ENCODE assay signal across 30 mouse cellular contexts in the genomic region with DNA sequence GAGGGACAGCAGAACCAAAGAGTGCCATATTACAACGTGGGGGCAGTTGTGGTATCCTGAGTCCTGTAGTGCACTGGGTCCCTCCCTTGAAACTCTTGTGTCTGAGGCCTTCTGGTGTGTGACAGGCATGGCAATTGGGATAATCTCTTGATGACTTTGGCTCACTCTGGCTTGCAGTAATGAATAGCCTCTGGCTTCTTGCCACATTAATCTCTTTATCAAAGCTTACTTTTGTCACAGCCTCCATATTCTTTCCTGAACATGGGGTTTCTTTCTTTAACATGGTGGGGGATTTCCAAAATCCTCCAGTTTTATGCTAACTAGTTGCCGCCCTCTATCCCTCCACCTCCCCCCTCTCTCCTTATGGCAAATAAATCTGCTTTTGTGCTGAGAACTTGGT. TPM values are rescaled to one million over a fixed set of nuclear protein-coding genes. Genes with fewer than 3 reads are reported as not detected.
A peak's percentile ranks its signal among the peaks of the same experiment; 100 is the strongest.
DNase-seq lines count a peak whose midpoint lies in the region; ATAC-seq and TF ChIP-seq lines count a peak whose summit lies in the region.
"Had no signal": no experiment of that assay in that cellular context is flagged by ENCODE, and none has a peak within 500 bp of the region (broad histone marks: within the 10 kb centered on the region; RNA-seq: fewer than 3 reads in every experiment).

No protein-coding gene starts in this region.

- DNase-seq in forebrain, embryonic 10.5 days (ENCODE audit: extremely low spot score, low spot score): no peak
- peak; percentile 80 for DNase-seq in brain, embryonic 14.5 days (ENCODE audit: low read depth)
- DNase-seq in midbrain, embryonic 14.5 days: peak; percentile 79
- no peak for DNase-seq in thymus, postnatal 0 days (ENCODE audit: low spot score)
- DNase-seq in right cerebral cortex, postnatal 25 days: no peak
- DNase-seq: adrenal gland, postnatal 36 days; cerebellum, adult 11 months; gastrocnemius, adult 2 months; heart, postnatal 4 days; kidney, postnatal 25 days; layer of hippocampus, postnatal 36 days; lung, adult 18-20 months; lung, postnatal 10 days; thymus, postnatal 25 days had no signal

- no peaks in the 10 kb centered on the region for H3K9me3 ChIP-seq in forebrain, embryonic 16.5 days (ENCODE audit: control insufficient read depth, low read length)
- H3K9me3 ChIP-seq in forebrain, embryonic 10.5 days: no peaks in the 10 kb centered on the region
- H3K9me3 ChIP-seq in hindbrain, embryonic 16.5 days (ENCODE audit: control insufficient read depth, low read length): no peaks in the 10 kb centered on the region
- H3K9me3 ChIP-seq in midbrain, embryonic 14.5 days (ENCODE audit: control insufficient read depth, low read length): no peaks in the 10 kb centered on the region
- H3K9me3 ChIP-seq in neural tube, embryonic 15.5 days (replicated peaks): no peaks in the 10 kb centered on the region
- H3K9me3 ChIP-seq: embryonic facial prominence, embryonic 12.5 days; heart, embryonic 15.5 days; intestine, embryonic 15.5 days; limb, embryonic 12.5 days had no signal

- H3K4me2 ChIP-seq in forebrain, embryonic 16.5 days (ENCODE audit: low read length): no peak overlapping the region
- H3K4me2 ChIP-seq in hindbrain, embryonic 16.5 days (ENCODE audit: low read length): no peak overlapping the region
- no peak overlapping the region for H3K4me2 ChIP-seq in midbrain, embryonic 14.5 days (ENCODE audit: low read length)
- no peak overlapping the region for H3K4me2 ChIP-seq in neural tube, embryonic 15.5 days
- H3K4me2 ChIP-seq: embryonic facial prominence, embryonic 12.5 days; heart, embryonic 15.5 days; intestine, embryonic 15.5 days; limb, embryonic 12.5 days; liver, embryonic 11.5 days had no signal

- no peaks in the 10 kb centered on the region for H3K36me3 ChIP-seq in forebrain, embryonic 16.5 days (ENCODE audit: control insufficient read depth, insufficient read depth)
- no peaks in the 10 kb centered on the region for H3K36me3 ChIP-seq in forebrain, embryonic 10.5 days (replicated peaks)
- H3K36me3 ChIP-seq in hindbrain, embryonic 16.5 days (ENCODE audit: control insufficient read depth, insufficient read depth, low read length): no peaks in the 10 kb centered on the region
- H3K36me3 ChIP-seq in midbrain, embryonic 14.5 days (ENCODE audit: control insufficient read depth, insufficient read depth, low read length): no peaks in the 10 kb centered on the region
- H3K36me3 ChIP-seq in neural tube, embryonic 15.5 days: no peaks in the 10 kb centered on the region
- H3K36me3 ChIP-seq: embryonic facial prominence, embryonic 12.5 days; heart, embryonic 15.5 days; intestine, embryonic 15.5 days; limb, embryonic 12.5 days had no signal

- no peaks in the 10 kb centered on the region for H3K4me1 ChIP-seq in forebrain, embryonic 16.5 days (replicated peaks; ENCODE audit: control insufficient read depth, insufficient read depth, low read length)
- 0 out of 2 replicates have a peak, but pooled peaks cover 5% of the 10 kb centered on the region for H3K4me1 ChIP-seq in forebrain, embryonic 10.5 days
- H3K4me1 ChIP-seq in hindbrain, embryonic 16.5 days (ENCODE audit: control insufficient read depth, insufficient read depth, low read depth, low read length): no peaks in the 10 kb centered on the region
- H3K4me1 ChIP-seq in midbrain, embryonic 14.5 days (ENCODE audit: control insufficient read depth, insufficient read depth, low read length): peaks cover 2% of the 10 kb centered on the region; the same call in 1 of the 2 replicates
- H3K4me1 ChIP-seq in neural tube, embryonic 15.5 days: 0 out of 2 replicates have a peak, but pooled peaks cover 3% of the 10 kb centered on the region
- H3K4me1 ChIP-seq: embryonic facial prominence, embryonic 12.5 days had no signal

- no peak for TF ChIP-seq POLR2A in brain, embryonic 14.5 days (IDR thresholded peaks at IDR 0.05; ENCODE audit: borderline replicate concordance, extremely low read depth, insufficient read depth, insufficient read length, poor library complexity, severe bottlenecking)

- peak; percentile 55; the same call in 1 of the 2 replicates for ATAC-seq in forebrain, embryonic 16.5 days
- ATAC-seq in hindbrain, embryonic 16.5 days: peak; percentile 81
- ATAC-seq in midbrain, embryonic 14.5 days (ENCODE audit: low FRiP score, low TSS enrichment): peak; percentile 80
- ATAC-seq in neural tube, embryonic 15.5 days (ENCODE audit: low FRiP score): no peak
- ATAC-seq: intestine, embryonic 15.5 days; Patski had no signal

- H3K27me3 ChIP-seq in forebrain, embryonic 16.5 days (replicated peaks; ENCODE audit: control insufficient read depth, insufficient read depth, low read length): no peaks in the 10 kb centered on the region
- H3K27me3 ChIP-seq in forebrain, embryonic 10.5 days (ENCODE audit: poor library complexity, severe bottlenecking): no peaks in the 10 kb centered on the region; the same call in 1 of the 2 replicates
- no peaks in the 10 kb centered on the region for H3K27me3 ChIP-seq in hindbrain, embryonic 16.5 days (replicated peaks; ENCODE audit: control insufficient read depth, insufficient read depth, low read length)
- peaks cover 5% of the 10 kb centered on the region; the same call in 1 of the 2 replicates for H3K27me3 ChIP-seq in midbrain, embryonic 14.5 days (ENCODE audit: control insufficient read depth, insufficient read depth, low read length)
- no peaks in the 10 kb centered on the region for H3K27me3 ChIP-seq in neural tube, embryonic 15.5 days (replicated peaks)
- H3K27me3 ChIP-seq: embryonic facial prominence, embryonic 12.5 days; heart, embryonic 15.5 days; intestine, embryonic 15.5 days; limb, embryonic 12.5 days; Patski had no signal

- no peak overlapping the region for H3K9ac ChIP-seq in forebrain, embryonic 16.5 days (replicated peaks; ENCODE audit: low read depth, low read length)
- H3K9ac ChIP-seq in hindbrain, embryonic 16.5 days (ENCODE audit: low read depth, low read length): no peak overlapping the region
- H3K9ac ChIP-seq in midbrain, embryonic 14.5 days (replicated peaks; ENCODE audit: low read length): no peak overlapping the region
- no peak overlapping the region for H3K9ac ChIP-seq in neural tube, embryonic 15.5 days (replicated peaks)
- H3K9ac ChIP-seq: embryonic facial prominence, embryonic 12.5 days; heart, embryonic 15.5 days; intestine, embryonic 15.5 days; limb, embryonic 12.5 days had no signal

- H3K27ac ChIP-seq in forebrain, embryonic 16.5 days (ENCODE audit: low read length): no peak overlapping the region
- no peak overlapping the region for H3K27ac ChIP-seq in forebrain, embryonic 10.5 days
- no peak overlapping the region for H3K27ac ChIP-seq in hindbrain, embryonic 16.5 days (ENCODE audit: low read depth, low read length)
- H3K27ac ChIP-seq in midbrain, embryonic 14.5 days (replicated peaks; ENCODE audit: low read depth, low read length): no peak overlapping the region
- no peak overlapping the region for H3K27ac ChIP-seq in neural tube, embryonic 15.5 days (replicated peaks)
- H3K27ac ChIP-seq: embryonic facial prominence, embryonic 12.5 days; gastrocnemius, adult 2 months; heart, embryonic 15.5 days; intestine, embryonic 15.5 days; layer of hippocampus, adult 2 months; limb, embryonic 12.5 days had no signal

- H3K4me3 ChIP-seq in forebrain, embryonic 16.5 days (replicated peaks; ENCODE audit: low read length): no peak overlapping the region
- H3K4me3 ChIP-seq in forebrain, embryonic 10.5 days: no peak overlapping the region
- no peak overlapping the region for H3K4me3 ChIP-seq in hindbrain, embryonic 16.5 days (ENCODE audit: low read length)
- no peak overlapping the region for H3K4me3 ChIP-seq in midbrain, embryonic 14.5 days (replicated peaks; ENCODE audit: low read depth, low read length)
- no peak overlapping the region for H3K4me3 ChIP-seq in neural tube, embryonic 15.5 days (replicated peaks)
- H3K4me3 ChIP-seq: embryonic facial prominence, embryonic 12.5 days; erythroblast, embryonic 14.5 days; gastrocnemius, adult 2 months; heart, embryonic 15.5 days; intestine, embryonic 15.5 days; layer of hippocampus, adult 2 months; limb, embryonic 12.5 days had no signal

- WGBS in forebrain, embryonic 16.5 days: 28% methylated on average over 2 of the region's 2 CpGs
- WGBS in forebrain, embryonic 10.5 days: 62% methylated on average over 2 of the region's 2 CpGs
- WGBS in hindbrain, embryonic 16.5 days: 32% methylated on average over 2 of the region's 2 CpGs
- 11% methylated on average over 2 of the region's 2 CpGs for WGBS in midbrain, embryonic 14.5 days
- WGBS in neural tube, embryonic 15.5 days: 55% methylated on average over 2 of the region's 2 CpGs

- TF ChIP-seq CTCF in brain, embryonic 14.5 days (IDR thresholded peaks at IDR 0.05; ENCODE audit: borderline replicate concordance, extremely low read depth, insufficient read depth, insufficient read length): no peak

RNA-seq across cellular contexts. Expression of gene Serpinb1a, which starts 2.1 kb away (rescaled TPM):
- 1.5 and 1.6 TPM in 2 replicates for polyA plus RNA-seq in forebrain, embryonic 16.5 days (2015; fragmentation: Nextera tagmentation; extraction: Ambion mirVana)
- 0.53 and 0.88 TPM in 2 replicates for polyA plus RNA-seq in forebrain, embryonic 10.5 days (2016; fragmentation: Nextera tagmentation; extraction: Ambion mirVana)
- polyA plus RNA-seq in brain, embryonic 14.5 days (2012; rRNA removed): 0.85 and 1.4 TPM in 2 replicates
- polyA plus RNA-seq in hindbrain, embryonic 16.5 days (2015; fragmentation: Nextera tagmentation; extraction: Ambion mirVana): 1.9 and 2.5 TPM in 2 replicates
- polyA plus RNA-seq in midbrain, embryonic 14.5 days (2014; fragmentation: Nextera tagmentation; extraction: Ambion mirVana): 2.2 and 2.9 TPM in 2 replicates
- polyA plus RNA-seq in thymus, postnatal 0 days (2015; fragmentation: Nextera tagmentation; extraction: Ambion mirVana): 47.2 and 50.3 TPM in 2 replicates
- polyA plus RNA-seq in neural tube, embryonic 15.5 days (2015; fragmentation: Nextera tagmentation; extraction: Ambion mirVana): 3.3 and 18.5 TPM in 2 replicates
- polyA plus RNA-seq: erythroblast, embryonic 14.5 days had no signal

RNA-seq across cellular contexts. Expression of gene Serpinb1c, which starts 44.9 kb away (rescaled TPM):
- not detected in 2 replicates for polyA plus RNA-seq in forebrain, embryonic 16.5 days (2015; fragmentation: Nextera tagmentation; extraction: Ambion mirVana)
- polyA plus RNA-seq in forebrain, embryonic 10.5 days (2016; fragmentation: Nextera tagmentation; extraction: Ambion mirVana): not detected in 2 replicates
- polyA plus RNA-seq in brain, embryonic 14.5 days (2012; rRNA removed): not detected in 2 replicates
- not detected in 2 replicates for polyA plus RNA-seq in hindbrain, embryonic 16.5 days (2015; fragmentation: Nextera tagmentation; extraction: Ambion mirVana)
- polyA plus RNA-seq in midbrain, embryonic 14.5 days (2014; fragmentation: Nextera tagmentation; extraction: Ambion mirVana): not detected in 2 replicates
- not detected in 2 replicates for polyA plus RNA-seq in thymus, postnatal 0 days (2015; fragmentation: Nextera tagmentation; extraction: Ambion mirVana)
- polyA plus RNA-seq in neural tube, embryonic 15.5 days (2015; fragmentation: Nextera tagmentation; extraction: Ambion mirVana): 0.20 TPM in 1 of 2 replicates, not detected in the other
- polyA plus RNA-seq: cortical plate, adult 2 months; embryonic facial prominence, embryonic 12.5 days; erythroblast, embryonic 14.5 days; frontal cortex, adult 2 months; gonadal fat pad, adult 2 months; intestine, embryonic 15.5 days; kidney, embryonic 14.5 days; limb, embryonic 12.5 days; stomach, embryonic 14.5 days had no signal

RNA-seq across cellular contexts. Expression of gene D930007J09Rik, which starts 50.4 kb away (rescaled TPM):
- polyA plus RNA-seq in forebrain, embryonic 16.5 days (2015; fragmentation: Nextera tagmentation; extraction: Ambion mirVana): not detected in 2 replicates
- polyA plus RNA-seq in forebrain, embryonic 10.5 days (2016; fragmentation: Nextera tagmentation; extraction: Ambion mirVana): not detected in 2 replicates
- 0.50 and 0.70 TPM in 2 replicates for polyA plus RNA-seq in brain, embryonic 14.5 days (2012; rRNA removed)
- polyA plus RNA-seq in hindbrain, embryonic 16.5 days (2015; fragmentation: Nextera tagmentation; extraction: Ambion mirVana): not detected in 2 replicates
- polyA plus RNA-seq in midbrain, embryonic 14.5 days (2014; fragmentation: Nextera tagmentation; extraction: Ambion mirVana): not detected in 2 replicates
- polyA plus RNA-seq in thymus, postnatal 0 days (2015; fragmentation: Nextera tagmentation; extraction: Ambion mirVana): not detected in 2 replicates
- polyA plus RNA-seq in neural tube, embryonic 15.5 days (2015; fragmentation: Nextera tagmentation; extraction: Ambion mirVana): not detected in 2 replicates
- polyA plus RNA-seq: embryonic facial prominence, embryonic 12.5 days; erythroblast, embryonic 14.5 days; heart, embryonic 15.5 days; intestine, embryonic 15.5 days; kidney, embryonic 14.5 days; limb, embryonic 12.5 days; liver, embryonic 11.5 days; Patski; stomach, embryonic 14.5 days had no signal

RNA-seq across cellular contexts. Expression of gene Wrnip1, which starts 51.2 kb away (rescaled TPM):
- polyA plus RNA-seq in forebrain, embryonic 16.5 days (2015; fragmentation: Nextera tagmentation; extraction: Ambion mirVana): 32.3 and 32.7 TPM in 2 replicates
- 13.0 and 15.7 TPM in 2 replicates for polyA plus RNA-seq in forebrain, embryonic 10.5 days (2016; fragmentation: Nextera tagmentation; extraction: Ambion mirVana)
- polyA plus RNA-seq in brain, embryonic 14.5 days (2012; rRNA removed): 59.3 and 63.1 TPM in 2 replicates
- 33.9 and 35.6 TPM in 2 replicates for polyA plus RNA-seq in hindbrain, embryonic 16.5 days (2015; fragmentation: Nextera tagmentation; extraction: Ambion mirVana)
- 26.5 and 28.0 TPM in 2 replicates for polyA plus RNA-seq in midbrain, embryonic 14.5 days (2014; fragmentation: Nextera tagmentation; extraction: Ambion mirVana)
- polyA plus RNA-seq in thymus, postnatal 0 days (2015; fragmentation: Nextera tagmentation; extraction: Ambion mirVana): 26.1 and 30.2 TPM in 2 replicates
- polyA plus RNA-seq in neural tube, embryonic 15.5 days (2015; fragmentation: Nextera tagmentation; extraction: Ambion mirVana): 35.8 and 42.8 TPM in 2 replicates

Comparison
In these comparisons a context has a peak if more than half of its experiments do, and no peak if none do; other contexts are left out.
1. DNase-seq: peak in brain, embryonic 14.5 days (single experiment) and midbrain, embryonic 14.5 days (single experiment); none in forebrain, embryonic 10.5 days (single experiment), thymus, postnatal 0 days (single experiment) and right cerebral cortex, postnatal 25 days (single experiment).